Comparison of ENCODE assay signal across 24 mouse cellular contexts in the genomic region with DNA sequence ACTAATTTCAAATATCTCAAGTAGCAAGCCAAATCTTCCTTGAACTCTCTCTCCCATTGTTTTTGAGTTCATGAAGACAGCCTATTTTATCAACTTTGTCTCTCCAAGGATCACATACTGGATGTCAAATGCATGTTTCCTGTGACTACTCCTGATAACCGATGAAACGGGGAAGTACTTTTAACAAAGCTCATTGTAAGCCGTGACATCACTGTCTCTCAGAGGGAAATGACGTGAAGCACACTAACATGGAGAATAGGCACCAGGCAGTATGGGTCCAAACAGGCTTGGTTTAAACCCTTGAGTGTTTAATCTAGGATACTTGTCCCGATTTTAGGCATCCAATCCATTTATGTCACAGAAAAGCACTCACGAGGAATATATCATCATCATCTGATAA. TPM values are rescaled to one million over a fixed set of nuclear protein-coding genes. Genes with fewer than 3 reads are reported as not detected.
DNase-seq lines count a peak whose midpoint lies in the region; ATAC-seq and TF ChIP-seq lines count a peak whose summit lies in the region.
"Had no signal": no experiment of that assay in that cellular context is flagged by ENCODE, and none has a peak within 500 bp of the region (broad histone marks: within the 10 kb centered on the region; RNA-seq: fewer than 3 reads in every experiment).

No protein-coding gene starts in this region.

- H3K4me3 ChIP-seq in intestine, embryonic 14.5 days (ENCODE audit: low read depth, low read length), result no peak overlapping the region
- no peak overlapping the region for H3K4me3 ChIP-seq in intestine, postnatal 0 days (ENCODE audit: low read depth, low read length)
- H3K4me3 ChIP-seq: embryonic facial prominence, embryonic 12.5 days; embryonic facial prominence, embryonic 15.5 days; gastrocnemius, adult 2 months; heart, embryonic 10.5 days; heart, embryonic 13.5 days; hindbrain, embryonic 13.5 days had no signal

- H3K4me2 ChIP-seq in intestine, embryonic 14.5 days (ENCODE audit: low read length), result no peak overlapping the region
- H3K4me2 ChIP-seq in intestine, postnatal 0 days (replicated peaks; ENCODE audit: low read depth), result no peak overlapping the region
- H3K4me2 ChIP-seq: embryonic facial prominence, embryonic 12.5 days; embryonic facial prominence, embryonic 15.5 days; heart, embryonic 13.5 days; hindbrain, embryonic 13.5 days had no signal

- H3K4me1 ChIP-seq in intestine, embryonic 14.5 days (replicated peaks; ENCODE audit: control insufficient read depth, insufficient read depth, low read length), result peaks cover 19% of the 10 kb centered on the region
- peaks cover 10% of the 10 kb centered on the region for H3K4me1 ChIP-seq in intestine, postnatal 0 days (replicated peaks; ENCODE audit: control insufficient read depth, insufficient read depth, low read length)

- 82% methylated on average over 6 of the region's 6 CpGs for WGBS in intestine, embryonic 14.5 days
- WGBS in intestine, postnatal 0 days, result 76% methylated on average over 6 of the region's 6 CpGs

- H3K9ac ChIP-seq in intestine, embryonic 14.5 days (ENCODE audit: low read length), result no peak overlapping the region
- H3K9ac ChIP-seq in intestine, postnatal 0 days (ENCODE audit: low read depth, low read length), result no peak overlapping the region
- H3K9ac ChIP-seq: embryonic facial prominence, embryonic 12.5 days; embryonic facial prominence, embryonic 15.5 days; forebrain, postnatal 0 days; heart, embryonic 13.5 days; hindbrain, embryonic 13.5 days had no signal

- no peaks in the 10 kb centered on the region for H3K27me3 ChIP-seq in intestine, embryonic 14.5 days (replicated peaks; ENCODE audit: control insufficient read depth, insufficient read depth, low read length)
- H3K27me3 ChIP-seq in intestine, postnatal 0 days (replicated peaks; ENCODE audit: control insufficient read depth, insufficient read depth, low read length), result no peaks in the 10 kb centered on the region
- H3K27me3 ChIP-seq: embryonic facial prominence, embryonic 12.5 days; embryonic facial prominence, embryonic 15.5 days; heart, embryonic 13.5 days; hindbrain, embryonic 13.5 days had no signal

- no peak overlapping the region for H3K27ac ChIP-seq in intestine, embryonic 14.5 days (ENCODE audit: low read depth)
- no peak overlapping the region for H3K27ac ChIP-seq in intestine, postnatal 0 days (ENCODE audit: low read depth, low read length)
- H3K27ac ChIP-seq: embryonic facial prominence, embryonic 12.5 days; embryonic facial prominence, embryonic 15.5 days; gastrocnemius, adult 2 months; heart, embryonic 10.5 days; heart, embryonic 13.5 days; hindbrain, embryonic 13.5 days had no signal

- no peak for ATAC-seq in intestine, embryonic 14.5 days (replicated peaks; ENCODE audit: low FRiP score, low TSS enrichment, low read depth)
- no peak for ATAC-seq in intestine, postnatal 0 days
- ATAC-seq in hematopoietic stem cell, adult 5-6 weeks (replicated peaks in 1 of 2; ENCODE audit: insufficient read depth in 1 of 2, low FRiP score in 2 of 2, low TSS enrichment in 1 of 2, low read depth in 1 of 2, poor library complexity in 2 of 2, severe bottlenecking in 2 of 2), result peak; percentile 36 to 56; a peak in 1 of 4 replicates
- ATAC-seq: CD4-positive, CD25-positive, alpha-beta regulatory T cell, adult 4 months; forebrain, embryonic 14.5 days; forebrain, postnatal 0 days; hindbrain, embryonic 16.5 days had no signal

- H3K9me3 ChIP-seq in intestine, embryonic 14.5 days (ENCODE audit: control insufficient read depth, low read length), result no peaks in the 10 kb centered on the region
- H3K9me3 ChIP-seq in intestine, postnatal 0 days (ENCODE audit: control insufficient read depth), result no peaks in the 10 kb centered on the region
- H3K9me3 ChIP-seq: embryonic facial prominence, embryonic 15.5 days; heart, embryonic 10.5 days; heart, embryonic 13.5 days had no signal

- H3K36me3 ChIP-seq in intestine, embryonic 14.5 days (ENCODE audit: control insufficient read depth, insufficient read depth, low read length), result 0 out of 2 replicates have a peak, but pooled peaks cover 3% of the 10 kb centered on the region
- peaks cover 5% of the 10 kb centered on the region for H3K36me3 ChIP-seq in intestine, postnatal 0 days (ENCODE audit: control insufficient read depth, insufficient read depth)
- H3K36me3 ChIP-seq: heart, embryonic 13.5 days; hindbrain, embryonic 13.5 days had no signal

- no peak for TF ChIP-seq CTCF in intestine, postnatal 0 days (IDR thresholded peaks at IDR 0.05; ENCODE audit: low read depth)

- peak; percentile 23 for DNase-seq in intestine, embryonic 14.5 days (ENCODE audit: low spot score)
- DNase-seq in 416B (ENCODE audit: low read depth), result peak; percentile 36
- DNase-seq in embryo, embryonic 11 days, result no peak
- DNase-seq in adrenal gland, adult 2 months, result no peak
- DNase-seq: adrenal gland, adult 8-10 months; adrenal gland, postnatal 25 days; cerebellum, adult 11-12 months; cerebellum, adult 8-10 months; cerebellum, postnatal 36 days; forebrain, postnatal 0 days; gastrocnemius, adult 2 months; gastrocnemius, postnatal 14 days; heart, postnatal 14 days had no signal

RNA-seq across cellular contexts. Expression of a gene that starts 17.9 kb away (rescaled TPM):
- polyA plus RNA-seq in intestine, embryonic 14.5 days (2014; fragmentation: Nextera tagmentation; extraction: Ambion mirVana), result 57.0 and 66.2 TPM in 2 replicates
- polyA plus RNA-seq in intestine, postnatal 0 days (2015; fragmentation: Nextera tagmentation; extraction: Ambion mirVana), result 64.9 and 70.3 TPM in 2 replicates
- 1.1 and 4.6 TPM in 2 replicates for total RNA-seq in hematopoietic stem cell, adult 5-6 weeks (2017)
- total RNA-seq in adrenal gland, adult 2 months (2021), result 10 to 100 TPM; 14.6 to 24.4 TPM
- 10.4 and 21.7 TPM in 2 replicates for polyA plus RNA-seq in adrenal gland, adult 2 months (2012; rRNA removed)
- total RNA-seq: MEL had no signal
- polyA plus RNA-seq: CD4-positive, CD25-positive, alpha-beta regulatory T cell, adult 4 months had no signal

Comparison
In these comparisons a context has a peak if more than half of its experiments do, and no peak if none do; other contexts are left out.
1. ATAC-seq: peak in hematopoietic stem cell, adult 5-6 weeks (2 of 2); none in intestine, embryonic 14.5 days (single experiment) and intestine, postnatal 0 days (single experiment).
2. DNase-seq: peak in intestine, embryonic 14.5 days (single experiment) and 416B (single experiment); none in embryo, embryonic 11 days (single experiment) and adrenal gland, adult 2 months (single experiment).